Mouse (Mus musculus): ENCODE results near the gene Pcyt1b. TPM values are rescaled to one million over a fixed set of nuclear protein-coding genes. Genes with fewer than 3 reads are reported as not detected.

Gene Pcyt1b
- polyA plus RNA-seq, 1 experiment: 8.8 TPM

GRCm38 (mm10) chrX:93755210-93755842 lies 100.7 kb downstream of the Pcyt1b start:
- WGBS: 87% methylated on average over 11 of the region's 11 CpGs
- no peaks in the 10 kb centered on the region; the same call in 1 of the 2 replicates for H3K4me1 ChIP-seq (ENCODE audit: control insufficient read depth, insufficient read depth, low read length)
- TF ChIP-seq POLR2A (IDR thresholded peaks at IDR 0.05; ENCODE audit: borderline replicate concordance, control insufficient read depth, low read depth, low read length) (no peak), CTCF (IDR thresholded peaks at IDR 0.05; ENCODE audit: control insufficient read depth, insufficient read depth, low read length) (no peak)
- no peak overlapping the region for H3K4me3 ChIP-seq (replicated peaks; ENCODE audit: control insufficient read depth, low read depth, low read length)
- H3K27ac ChIP-seq (ENCODE audit: control insufficient read depth, insufficient read depth, low read depth, low read length, poor library complexity): no peak overlapping the region

GRCm38 (mm10) chrX:93756867-93757455 lies 102.3 kb downstream of the Pcyt1b start:
- no peaks in the 10 kb centered on the region; the same call in 1 of the 2 replicates for H3K4me1 ChIP-seq (ENCODE audit: control insufficient read depth, insufficient read depth, low read length)
- no peak overlapping the region for H3K4me3 ChIP-seq (replicated peaks; ENCODE audit: control insufficient read depth, low read depth, low read length)
- no peak overlapping the region for H3K27ac ChIP-seq (ENCODE audit: control insufficient read depth, insufficient read depth, low read depth, low read length, poor library complexity)
- WGBS: 51% methylated on average over 7 of the region's 7 CpGs
- TF ChIP-seq POLR2A (IDR thresholded peaks at IDR 0.05; ENCODE audit: borderline replicate concordance, control insufficient read depth, low read depth, low read length) (no peak), CTCF (IDR thresholded peaks at IDR 0.05; ENCODE audit: control insufficient read depth, insufficient read depth, low read length) (no peak)

GRCm38 (mm10) chrX:93760770-93761169 lies 106.1 kb downstream of the Pcyt1b start:
- TF ChIP-seq CTCF (IDR thresholded peaks at IDR 0.05; ENCODE audit: control insufficient read depth, insufficient read depth, low read length) (no peak), POLR2A (IDR thresholded peaks at IDR 0.05; ENCODE audit: borderline replicate concordance, control insufficient read depth, low read depth, low read length) (no peak)
- WGBS: 80% methylated on average over 3 of the region's 3 CpGs
- Histone ChIP-seq H3K4me3 (replicated peaks; ENCODE audit: control insufficient read depth, low read depth, low read length) (no peak overlapping the region), H3K27ac (ENCODE audit: control insufficient read depth, insufficient read depth, low read depth, low read length, poor library complexity) (no peak overlapping the region), H3K4me1 (ENCODE audit: control insufficient read depth, insufficient read depth, low read length) (no peaks in the 10 kb centered on the region; the same call in 1 of the 2 replicates)

- no peak for TF ChIP-seq CTCF (IDR thresholded peaks at IDR 0.05; ENCODE audit: control insufficient read depth, insufficient read depth, low read length)
- no peak for TF ChIP-seq POLR2A (IDR thresholded peaks at IDR 0.05; ENCODE audit: borderline replicate concordance, control insufficient read depth, low read depth, low read length)
- WGBS: 73% methylated on average over 1 of the region's 1 CpGs
- Histone ChIP-seq H3K4me1 (ENCODE audit: control insufficient read depth, insufficient read depth, low read length) (no peaks in the 10 kb centered on the region), H3K27ac (ENCODE audit: control insufficient read depth, insufficient read depth, low read depth, low read length, poor library complexity) (no peak overlapping the region), H3K4me3 (replicated peaks; ENCODE audit: control insufficient read depth, low read depth, low read length) (no peak overlapping the region)
Observed at GRCm38 (mm10) chrX:93789562-93789961, 134.9 kb downstream of the Pcyt1b start.

- H3K27ac ChIP-seq (ENCODE audit: control insufficient read depth, insufficient read depth, low read depth, low read length, poor library complexity): no peak overlapping the region
- TF ChIP-seq POLR2A (IDR thresholded peaks at IDR 0.05; ENCODE audit: borderline replicate concordance, control insufficient read depth, low read depth, low read length) (no peak), CTCF (IDR thresholded peaks at IDR 0.05; ENCODE audit: control insufficient read depth, insufficient read depth, low read length) (peak; percentile 56)
- H3K4me3 ChIP-seq (replicated peaks; ENCODE audit: control insufficient read depth, low read depth, low read length): no peak overlapping the region
- no peaks in the 10 kb centered on the region for H3K4me1 ChIP-seq (ENCODE audit: control insufficient read depth, insufficient read depth, low read length)
Observed at GRCm38 (mm10) chrX:93793168-93793567, 138.5 kb downstream of the Pcyt1b start.

Other genes starting within 250 kb of the Pcyt1b start
- 17.8 and 26.2 TPM in 2 replicates for gene Pola1, start 22.7 kb upstream of the Pcyt1b start, polyA plus RNA-seq (2011; ENCODE audit: insufficient read depth, insufficient read length, low replicate concordance, missing spikeins)
- gene Pdk3, start 177.3 kb downstream of the Pcyt1b start, polyA plus RNA-seq (2011; ENCODE audit: insufficient read depth, insufficient read length, low replicate concordance, missing spikeins): 7.6 and 21.7 TPM in 2 replicates